Mouse (Mus musculus): ENCODE measurements around the gene Slc35f3.

DNA sequence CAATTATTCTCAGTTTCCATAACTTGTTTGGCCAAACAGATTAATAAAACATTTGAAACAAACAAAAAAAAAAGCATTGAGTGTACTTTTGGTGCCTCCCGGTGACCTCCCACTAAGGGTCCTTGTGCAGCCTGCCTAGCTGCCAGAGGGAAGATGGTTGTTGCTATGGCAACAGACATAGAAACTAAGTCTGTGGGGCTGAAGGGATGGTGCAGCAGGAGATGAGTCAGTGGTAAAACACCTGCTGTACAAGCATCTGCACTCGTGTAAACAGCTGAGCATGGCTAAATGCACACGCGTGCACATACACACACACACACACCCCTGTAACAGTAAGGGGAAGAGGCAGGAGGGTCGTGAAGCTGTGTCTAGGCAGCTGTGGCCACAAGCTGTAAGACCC lies 97.6 kb downstream of the Slc35f3 start:
- no peak for TF ChIP-seq POLR2A (IDR thresholded peaks at IDR 0.05; ENCODE audit: low read depth, low read length)
- no peak for TF ChIP-seq CTCF (conservative IDR thresholded peaks at IDR 0.05; ENCODE audit: insufficient read depth, insufficient read length, low read depth, low read length)
